Mouse (Mus musculus): ENCODE results near the gene Vmn2r9. TPM values are rescaled to one million over a fixed set of nuclear protein-coding genes. Genes with fewer than 3 reads are reported as not detected.
"Not testable (repeated sequence)": the region's sequence is repeated elsewhere in the genome, so short reads cannot be mapped to it uniquely, and the experiment has no call there.

The Vmn2r9 gene
- total RNA-seq (2018; cell fraction: chromatin; rRNA removed): not detected
- not detected for total RNA-seq (2018; cell fraction: cytosol; rRNA removed)
- total RNA-seq (2018; cell fraction: nucleus; rRNA removed): not detected
- polyA plus RNA-seq (2018): not detected in 3 replicates

DNA sequence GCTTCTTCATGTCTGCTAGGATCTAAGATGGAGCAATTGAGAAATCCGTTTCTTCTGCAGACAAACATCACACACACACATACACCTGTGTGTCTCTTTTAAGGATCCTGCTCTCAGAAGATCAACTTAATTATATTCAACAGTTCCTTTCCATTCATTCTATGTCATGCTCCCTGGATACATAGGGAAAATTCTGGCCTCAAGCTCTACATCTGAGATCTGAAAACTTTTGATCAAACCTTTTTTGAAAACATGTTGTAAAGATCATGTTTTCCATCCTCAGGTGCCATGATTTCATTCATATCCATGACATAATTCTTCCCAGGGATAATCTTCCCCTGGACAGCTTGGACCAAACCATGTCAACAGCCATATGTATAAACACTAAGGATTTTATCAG lies at the start of gene Vmn2r9:
Vmn2r9 (minus strand) TSS at position 101 of the 400 bp plus-strand sequence.
- not testable (repeated sequence) for H3K79me2 ChIP-seq (ENCODE audit: inconsistent target); H3K27ac ChIP-seq; H3K36me3 ChIP-seq (ENCODE audit: inconsistent target); H3K4me3 ChIP-seq (ENCODE audit: inconsistent target)
- WGBS (ENCODE audit: missing documents): 100% methylated on average over 1 of the region's 1 CpGs

DNA sequence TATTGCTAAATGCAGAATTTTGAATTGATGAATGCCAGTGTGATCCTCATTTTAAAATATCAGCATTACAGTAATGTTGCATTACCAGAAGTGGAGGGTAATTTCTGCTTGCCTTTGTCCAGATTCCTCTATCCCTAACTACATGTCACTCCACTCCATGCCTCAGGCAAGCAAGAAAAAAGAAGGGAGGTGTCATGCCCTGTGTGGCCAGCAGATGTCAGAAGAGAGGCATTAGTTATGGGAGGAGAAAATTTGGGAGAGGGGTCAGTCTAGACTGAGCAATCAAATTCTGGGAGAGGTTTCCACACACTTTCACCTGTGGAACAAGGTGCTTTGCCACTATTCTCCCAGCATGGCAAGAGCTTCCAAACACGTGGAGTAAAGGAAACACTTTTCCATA lies 14.3 kb upstream of the Vmn2r9 start:
- H3K79me2 ChIP-seq (ENCODE audit: inconsistent target); H3K27ac ChIP-seq; H3K36me3 ChIP-seq (ENCODE audit: inconsistent target); H3K4me3 ChIP-seq (ENCODE audit: inconsistent target): not testable (repeated sequence)
- WGBS (ENCODE audit: missing documents): 6% methylated on average over 1 of the region's 1 CpGs

DNA sequence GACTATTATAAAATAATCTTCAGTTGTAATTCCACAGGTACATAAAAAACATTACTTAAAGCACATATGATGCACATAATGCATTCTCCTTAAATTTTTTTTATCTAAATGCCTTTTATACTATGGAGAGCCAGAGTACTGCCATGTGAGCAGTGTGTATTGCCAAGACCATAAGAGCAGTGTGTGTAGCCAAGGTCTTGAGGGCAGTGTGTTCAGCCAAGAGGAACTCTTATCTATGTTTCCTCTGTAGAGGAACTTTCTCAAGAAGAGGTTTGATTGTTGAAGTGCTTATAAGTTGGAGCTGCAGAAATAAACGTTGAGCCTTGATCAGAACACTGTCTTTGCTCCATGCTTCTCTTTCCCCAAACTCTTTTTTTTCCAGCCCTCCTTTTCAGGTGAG lies 2.9 kb downstream of the Vmn2r9 start:
- WGBS (ENCODE audit: missing documents): no CpG with 5 or more reads among the region's 1 CpGs
- H3K79me2 ChIP-seq (ENCODE audit: inconsistent target): no peaks in the 10 kb centered on the region
- no peaks in the 10 kb centered on the region for H3K36me3 ChIP-seq (ENCODE audit: inconsistent target)
- no peak overlapping the region for H3K27ac ChIP-seq
- H3K4me3 ChIP-seq (ENCODE audit: inconsistent target): no peak overlapping the region

DNA sequence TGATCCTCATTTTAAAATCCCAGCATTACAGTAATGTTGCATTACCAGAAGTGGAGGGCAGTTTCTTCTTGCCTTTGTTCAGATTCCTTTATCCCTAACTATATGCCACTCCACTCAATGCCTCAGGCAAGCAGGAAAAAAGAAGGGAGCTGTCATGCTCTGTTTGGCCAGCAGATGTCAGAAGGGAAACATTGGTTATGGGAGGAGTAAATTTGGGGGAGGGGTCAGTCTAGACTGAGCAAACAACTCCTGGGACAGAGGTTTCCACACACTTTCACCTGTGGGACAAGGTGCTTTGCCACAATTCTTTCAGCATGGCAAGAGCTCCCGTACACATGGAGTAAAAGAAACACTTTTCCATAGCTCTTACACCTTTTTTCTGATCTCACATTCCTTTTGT lies 16.2 kb downstream of the Vmn2r9 start:
- no peaks in the 10 kb centered on the region for H3K36me3 ChIP-seq (ENCODE audit: inconsistent target)
- 60% methylated on average over 1 of the region's 1 CpGs for WGBS (ENCODE audit: missing documents)
- H3K4me3 ChIP-seq (ENCODE audit: inconsistent target): no peak overlapping the region
- no peak overlapping the region for H3K27ac ChIP-seq
- H3K79me2 ChIP-seq (ENCODE audit: inconsistent target): no peaks in the 10 kb centered on the region

DNA sequence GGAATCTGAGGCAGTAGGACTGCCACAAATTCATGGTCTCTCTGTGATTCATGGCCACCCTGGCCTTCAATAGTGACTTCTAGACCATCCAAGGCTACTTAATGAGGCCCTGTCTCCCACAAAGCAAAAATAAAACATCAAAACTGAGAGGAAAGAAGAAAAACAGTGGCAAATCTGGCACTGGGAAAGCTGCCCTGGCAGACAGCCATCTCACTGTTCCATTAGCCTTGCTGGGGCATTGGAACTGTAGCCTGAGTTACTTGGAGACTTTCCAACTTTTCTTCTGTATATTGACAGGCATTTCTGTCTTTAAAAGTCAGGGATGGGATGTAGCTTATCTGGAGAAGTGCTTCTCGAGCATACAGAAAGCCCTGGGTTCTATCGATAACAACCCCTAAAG lies 29.1 kb downstream of the Vmn2r9 start:
- Histone ChIP-seq H3K36me3 (ENCODE audit: inconsistent target) (no peaks in the 10 kb centered on the region), H3K4me3 (ENCODE audit: inconsistent target) (no peak overlapping the region), H3K79me2 (ENCODE audit: inconsistent target) (no peaks in the 10 kb centered on the region), H3K27ac (no peak overlapping the region)
- WGBS (ENCODE audit: missing documents): 85% methylated on average over 2 of the region's 2 CpGs

DNA sequence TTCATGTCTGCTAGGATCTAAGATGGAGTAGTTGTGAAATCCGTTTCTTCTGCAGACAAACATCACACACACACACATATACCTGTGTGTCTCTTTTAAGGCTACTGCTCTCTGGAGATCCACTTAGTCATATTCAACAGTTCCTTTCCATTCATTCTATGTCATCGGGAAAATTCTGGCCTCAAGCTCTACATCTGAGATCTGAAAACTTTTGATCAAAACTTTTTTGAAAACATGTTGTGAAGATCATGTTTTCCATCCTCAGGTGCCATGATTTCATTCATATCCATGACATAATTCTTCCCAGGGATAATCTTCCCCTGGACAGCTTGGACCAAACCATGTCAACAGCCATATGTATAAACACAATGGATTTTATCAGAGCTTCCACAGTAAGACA lies 43.7 kb downstream of the Vmn2r9 start, which contains the start of gene Vmn2r8:
Vmn2r8 (minus strand) TSS at position 101 of the 400 bp plus-strand sequence.
- not testable (repeated sequence) for H3K79me2 ChIP-seq (ENCODE audit: inconsistent target); H3K27ac ChIP-seq; H3K36me3 ChIP-seq (ENCODE audit: inconsistent target); H3K4me3 ChIP-seq (ENCODE audit: inconsistent target)
- WGBS (ENCODE audit: missing documents): 94% methylated on average over 2 of the region's 2 CpGs

DNA sequence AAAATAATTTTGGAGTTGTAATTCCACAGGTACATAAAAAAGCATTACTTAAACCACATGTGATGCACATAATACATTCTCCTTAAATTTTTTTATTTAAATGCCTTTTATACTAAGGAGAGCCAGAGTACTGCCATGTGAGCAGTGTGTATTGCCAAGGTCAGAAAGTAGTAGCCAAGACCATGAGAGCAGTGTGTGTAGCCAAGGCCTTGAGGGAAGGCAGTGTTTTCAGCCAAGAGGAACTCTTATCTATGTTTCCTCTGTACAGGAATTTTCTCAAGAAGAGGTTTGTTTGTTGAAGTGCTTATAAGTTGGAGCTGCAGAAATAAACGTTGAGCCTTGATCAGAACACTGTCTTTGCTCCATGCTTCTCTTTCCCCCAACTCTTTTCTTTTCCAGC lies 48.8 kb downstream of the Vmn2r9 start:
- Histone ChIP-seq H3K27ac (no peak overlapping the region), H3K4me3 (ENCODE audit: inconsistent target) (no peak overlapping the region), H3K36me3 (ENCODE audit: inconsistent target) (no peaks in the 10 kb centered on the region), H3K79me2 (ENCODE audit: inconsistent target) (no peaks in the 10 kb centered on the region)
- WGBS (ENCODE audit: missing documents): 50% methylated on average over 1 of the region's 1 CpGs

DNA sequence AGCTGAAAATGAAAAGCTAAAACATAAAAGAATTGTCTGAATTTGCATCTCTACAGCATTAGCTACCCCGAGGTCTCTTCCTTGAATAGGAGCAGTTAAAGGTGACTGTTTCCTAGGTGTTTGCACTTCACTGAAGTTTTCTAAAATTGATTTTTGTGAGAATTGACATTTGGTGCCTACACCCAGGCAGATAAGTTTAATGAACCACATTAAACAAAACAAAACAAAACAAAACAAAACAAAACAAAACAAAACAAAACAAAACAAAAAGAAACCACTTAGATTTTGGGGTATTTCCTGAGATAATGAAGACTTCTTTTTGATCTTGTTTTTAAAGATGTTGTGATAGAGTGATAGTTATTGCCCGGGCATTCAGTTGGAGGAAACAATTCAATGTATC lies 57.1 kb downstream of the Vmn2r9 start, which contains the start of gene Tmed11:
Tmed11 (minus strand) TSS at position 101 of the 400 bp plus-strand sequence.
- whole genome bisulfite sequencing (ENCODE audit: missing documents): 88% methylated on average over 2 of the region's 2 CpGs
- not testable (repeated sequence) for H3K27ac ChIP-seq; H3K4me3 ChIP-seq (ENCODE audit: inconsistent target); H3K79me2 ChIP-seq (ENCODE audit: inconsistent target); H3K36me3 ChIP-seq (ENCODE audit: inconsistent target)

DNA sequence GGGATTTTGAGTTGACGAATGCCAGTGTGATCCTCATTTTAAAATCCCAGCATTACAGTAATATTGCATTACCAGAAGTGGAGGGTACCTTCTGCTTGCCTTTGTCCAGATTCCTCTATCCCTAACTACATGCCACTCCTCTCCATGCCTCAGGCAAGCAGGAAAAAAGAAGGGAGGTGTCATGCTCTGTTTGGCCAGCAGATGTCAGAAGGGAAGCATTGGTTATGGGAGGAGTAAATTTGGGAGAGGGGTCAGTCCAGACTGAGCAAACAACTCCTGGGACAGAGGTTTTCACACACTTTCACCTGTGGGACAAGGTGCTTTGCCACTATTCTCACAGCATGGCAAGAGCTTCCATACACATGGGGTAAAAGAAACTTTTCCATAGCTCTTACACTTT lies 62.0 kb downstream of the Vmn2r9 start:
- not testable (repeated sequence) for H3K79me2 ChIP-seq (ENCODE audit: inconsistent target); H3K27ac ChIP-seq; H3K4me3 ChIP-seq (ENCODE audit: inconsistent target); H3K36me3 ChIP-seq (ENCODE audit: inconsistent target)
- WGBS (ENCODE audit: missing documents): 44% methylated on average over 1 of the region's 1 CpGs

Other genes starting within 250 kb of the Vmn2r9 start
- gene Gak, start 222.8 kb downstream of the Vmn2r9 start, polyA plus RNA-seq (2018): 90.7 to 115 TPM (median 92.4 TPM) in 3 replicates
- 20.7 to 30.7 TPM (median 24.4 TPM) in 3 replicates for gene Tmem175, start 222.8 kb downstream of the Vmn2r9 start, polyA plus RNA-seq (2018)
- gene Idua, start 192.3 kb downstream of the Vmn2r9 start, polyA plus RNA-seq (2018): 33.4 to 53.3 TPM (median 50.8 TPM) in 3 replicates
- 5.8 to 11.1 TPM (median 8.4 TPM) in 3 replicates for gene Dgkq, start 182.9 kb downstream of the Vmn2r9 start, polyA plus RNA-seq (2018)
- not detected in 3 replicates for gene Slc26a1, start 177.0 kb downstream of the Vmn2r9 start, polyA plus RNA-seq (2018)
- 0.64 to 1.9 TPM (median 1.3 TPM) in 3 replicates for gene Fgfrl1, start 160.2 kb downstream of the Vmn2r9 start, polyA plus RNA-seq (2018)
- gene Rnf212, start 77.6 kb downstream of the Vmn2r9 start, polyA plus RNA-seq (2018): not detected in 3 replicates
- not detected in 3 replicates for gene Tmed11, start 57.2 kb downstream of the Vmn2r9 start, polyA plus RNA-seq (2018)
- gene Vmn2r8, start 43.8 kb downstream of the Vmn2r9 start, polyA plus RNA-seq (2018): not detected in 3 replicates
- not detected in 3 replicates for gene Vmn2r10, start 153.9 kb upstream of the Vmn2r9 start, polyA plus RNA-seq (2018)
- not detected in 3 replicates for gene Vmn2r11, start 207.0 kb upstream of the Vmn2r9 start, polyA plus RNA-seq (2018)
- not detected in 3 replicates for gene Vmn2r12, start 245.3 kb upstream of the Vmn2r9 start, polyA plus RNA-seq (2018)